Mouse (Mus musculus): ENCODE data around the gene Rps4x.
"Not testable (repeated sequence)": the region's sequence is repeated elsewhere in the genome, so short reads cannot be mapped to it uniquely, and the experiment has no call there.

The Rps4x gene

GRCm38 (mm10) chrX:102188712-102189497 is at the start of gene Rps4x:
TSS of gene Rps4x (minus strand) at chrX:102189394.
- peak; percentile 79 for DNase-seq (ENCODE audit: low spot score)

GRCm38 (mm10) chrX:102219126-102219525 is 29.9 kb upstream of the Rps4x start:
- peak; percentile 25 for DNase-seq (ENCODE audit: low spot score)

- DNase-seq (ENCODE audit: low spot score): not testable (repeated sequence)
These were observed 26.2 kb upstream of the Rps4x start for GRCm38 (mm10) chrX:102215356-102215755.

- no peak for DNase-seq (ENCODE audit: low spot score)
These were observed 1.6 kb upstream of the Rps4x start for GRCm38 (mm10) chrX:102190840-102191239.

DNA sequence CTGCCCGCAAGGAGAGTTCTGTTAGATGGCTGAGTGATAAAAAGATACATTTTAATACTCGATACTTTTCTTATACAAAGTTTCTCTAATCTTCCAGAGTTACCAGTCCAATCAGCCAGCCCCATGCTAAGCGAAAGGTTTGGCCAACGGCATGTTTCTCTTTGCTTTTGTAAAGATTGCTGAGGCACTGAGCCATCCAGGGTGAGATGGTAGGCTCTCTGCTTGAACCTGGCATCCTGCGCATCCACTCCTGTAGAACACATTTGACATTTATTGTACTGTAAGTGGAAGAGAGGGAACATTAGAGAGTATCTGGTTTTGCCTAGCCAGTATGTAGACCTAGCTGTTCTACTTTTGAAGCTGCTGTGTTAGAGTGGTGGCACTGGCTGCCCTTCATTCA is 387 bp upstream of the Rps4x start:
- no peak for DNase-seq (ENCODE audit: low spot score)

DNA sequence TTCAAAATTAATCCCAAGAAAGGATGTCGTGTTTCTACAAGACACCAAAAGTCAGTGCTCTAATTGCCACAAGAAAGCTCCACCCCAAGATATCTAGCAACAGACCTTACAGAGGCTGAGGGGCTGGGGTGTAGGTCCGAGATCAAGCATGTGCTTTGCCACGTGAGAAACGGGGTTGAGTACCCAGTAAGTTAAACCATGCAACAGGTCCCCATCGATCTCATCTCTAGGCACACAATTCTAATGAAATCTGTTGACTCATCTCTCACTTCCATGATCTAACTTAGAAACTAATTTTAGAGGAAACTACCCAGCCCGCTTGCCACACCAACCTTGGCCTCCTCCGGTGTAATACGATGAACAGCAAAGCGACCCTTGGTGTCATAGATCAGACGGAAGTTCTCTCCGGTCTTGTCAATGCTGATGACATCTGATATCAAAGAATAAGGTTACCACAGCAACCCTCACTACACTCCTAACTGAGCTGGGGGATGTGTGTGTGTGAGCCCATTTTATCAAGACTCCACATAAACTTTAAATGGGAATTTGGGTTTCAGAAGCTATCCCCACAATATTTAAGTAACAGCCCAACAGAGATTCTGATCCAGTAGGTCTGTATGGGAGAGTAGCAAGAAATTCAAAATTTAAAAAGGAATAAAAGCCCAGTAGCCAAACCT is 2.0 kb downstream of the Rps4x start:
- no peak for DNase-seq (ENCODE audit: low spot score)

GRCm38 (mm10) chrX:102182575-102182974 is 6.6 kb downstream of the Rps4x start:
- DNase-seq (ENCODE audit: low spot score): no peak

- DNase-seq (ENCODE audit: low spot score): no peak
These were observed 13.5 kb downstream of the Rps4x start for GRCm38 (mm10) chrX:102175538-102176287.

DNA sequence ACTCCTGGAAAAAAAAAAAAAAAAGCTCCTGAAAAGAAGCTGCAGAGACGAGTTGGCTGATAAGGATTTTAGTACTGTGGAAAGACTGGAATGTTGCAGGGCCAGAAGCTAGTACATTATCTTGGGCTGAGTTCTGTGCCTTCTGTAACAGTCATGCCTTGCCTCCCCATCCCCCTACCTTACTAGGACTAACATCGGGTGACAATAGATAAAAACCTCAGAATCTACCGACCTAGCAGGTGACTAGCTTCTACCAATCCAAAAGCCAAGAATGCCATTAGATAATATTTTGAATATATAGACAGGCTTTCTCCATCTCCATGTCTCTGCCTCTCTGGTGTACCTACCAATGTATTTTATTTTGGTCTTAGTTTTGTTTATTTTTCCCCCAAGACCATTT is 18.3 kb downstream of the Rps4x start:
- DNase-seq (ENCODE audit: low spot score): no peak

- no peak for DNase-seq (ENCODE audit: low spot score)
These were observed 19.1 kb downstream of the Rps4x start for GRCm38 (mm10) chrX:102170135-102170534.

GRCm38 (mm10) chrX:102169724-102170123 is 19.5 kb downstream of the Rps4x start:
- DNase-seq (ENCODE audit: low spot score): no peak

- no peak for DNase-seq (ENCODE audit: low spot score)
These were observed 22.2 kb downstream of the Rps4x start for GRCm38 (mm10) chrX:102166986-102167385.

DNA sequence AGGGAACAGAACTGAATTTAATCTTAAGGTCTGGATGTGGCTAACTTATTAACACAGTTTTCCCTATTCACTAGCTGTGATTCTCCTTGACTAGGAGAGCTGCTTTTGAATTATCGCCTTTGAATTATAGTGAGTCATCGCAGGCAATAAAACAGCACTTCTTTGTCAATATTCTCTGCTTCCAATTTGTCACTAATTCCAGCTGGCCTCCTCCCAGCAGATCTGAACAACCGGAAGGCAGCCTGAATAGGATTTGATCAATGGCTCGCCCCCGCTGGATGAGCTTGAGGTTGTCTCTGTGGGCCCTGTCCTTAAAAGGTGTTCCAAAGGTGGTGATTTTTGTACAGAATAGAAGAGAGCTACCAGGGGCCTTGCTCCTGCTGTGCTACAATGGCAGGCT is 22.7 kb downstream of the Rps4x start:
- DNase-seq (ENCODE audit: low spot score): no peak

- DNase-seq (ENCODE audit: low spot score): peak; percentile 41
These were observed 25.7 kb downstream of the Rps4x start for GRCm38 (mm10) chrX:102163529-102163928.

GRCm38 (mm10) chrX:102163096-102163495 is 26.1 kb downstream of the Rps4x start:
- DNase-seq (ENCODE audit: low spot score): no peak

- DNase-seq (ENCODE audit: low spot score): no peak
These were observed 28.7 kb downstream of the Rps4x start for GRCm38 (mm10) chrX:102160528-102160927.

DNA sequence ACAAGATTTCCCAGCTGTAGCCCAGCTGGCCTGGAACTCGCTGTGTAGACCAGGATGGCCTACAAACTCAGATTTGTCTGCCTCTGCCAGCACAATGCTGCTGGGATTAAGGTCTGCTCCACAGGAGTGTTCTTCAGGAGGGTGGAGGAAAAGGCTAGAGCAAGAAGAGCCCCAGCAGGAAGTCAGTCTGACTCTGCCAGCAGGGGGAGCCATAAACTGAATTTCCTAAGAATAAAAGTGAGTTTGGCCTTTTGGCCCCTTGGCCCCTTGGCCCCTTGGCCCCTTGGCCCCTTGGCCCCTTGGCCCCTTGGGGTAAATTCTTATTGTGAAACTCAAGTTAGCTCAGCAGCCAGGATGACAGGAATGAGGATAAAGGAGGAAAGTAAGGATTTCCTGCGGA is 29.4 kb downstream of the Rps4x start:
- peak; percentile 20 for DNase-seq (ENCODE audit: low spot score)

DNA sequence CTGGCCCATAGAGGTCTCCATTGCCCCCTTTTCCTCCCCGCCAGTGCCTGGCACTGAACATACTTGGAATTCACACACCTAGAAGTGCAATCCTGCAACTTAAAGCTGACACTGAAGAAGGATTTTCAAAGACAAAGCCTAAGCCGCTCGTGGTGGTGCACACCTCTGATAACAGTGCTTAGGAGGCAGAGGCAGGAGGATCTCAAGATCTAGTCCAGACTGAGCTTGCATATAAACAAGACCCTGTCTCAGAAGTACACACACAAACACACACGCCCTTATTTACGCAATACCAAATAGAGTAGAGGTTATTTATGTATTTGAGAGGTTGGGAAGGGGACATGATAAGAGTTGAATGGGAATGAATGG is 31.8 kb downstream of the Rps4x start:
- no peak for DNase-seq (ENCODE audit: low spot score)

DNA sequence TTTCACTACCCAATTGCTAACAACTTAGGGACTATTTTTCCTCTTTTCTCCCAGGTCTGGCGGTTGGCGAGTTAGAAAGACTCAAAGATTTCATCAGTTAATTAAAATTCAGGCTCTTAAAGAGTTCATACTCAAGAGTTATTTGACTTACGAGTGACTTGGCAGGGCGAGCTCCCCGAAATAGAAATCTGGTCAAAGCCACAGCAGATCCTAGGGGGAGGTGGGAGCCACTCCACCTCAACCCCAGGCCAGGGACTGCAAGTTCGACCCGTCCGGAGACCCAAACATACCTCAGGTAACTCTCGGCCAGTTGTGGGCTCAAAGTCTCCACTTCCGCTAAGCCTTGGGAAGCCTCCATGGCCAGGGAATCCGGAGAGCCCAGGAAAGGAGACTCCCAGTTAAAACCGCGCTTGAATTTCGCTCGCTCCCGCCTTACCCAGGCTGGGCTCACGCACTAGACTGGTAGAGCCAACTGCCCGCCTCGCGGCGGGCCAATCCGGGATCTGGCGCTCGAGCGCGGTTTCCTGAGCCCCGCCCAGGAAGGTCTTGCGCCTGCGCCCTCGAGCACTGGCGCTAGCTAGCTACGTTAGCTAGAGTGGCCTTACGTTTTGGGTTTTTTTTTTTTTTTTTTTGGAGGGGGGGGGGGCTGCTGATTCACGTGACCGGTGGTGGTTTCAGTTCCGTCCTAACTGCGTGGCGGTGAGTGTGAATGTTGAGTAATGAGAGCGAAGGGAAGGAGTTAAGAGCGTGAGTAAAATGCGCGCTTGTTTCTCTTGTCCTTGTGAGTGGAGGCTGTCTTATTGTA is 32.4 kb downstream of the Rps4x start, which contains the start of gene Ercc6l:
TSS of gene Ercc6l (minus strand) at position 474 of the 805 bp plus-strand sequence.
- peak; percentile 92 for DNase-seq (ENCODE audit: low spot score)

GRCm38 (mm10) chrX:102141157-102141556 is 48.0 kb downstream of the Rps4x start:
- no peak for DNase-seq (ENCODE audit: low spot score)
